Mouse (Mus musculus): ENCODE data around the gene Atg2a. TPM values are rescaled to one million over a fixed set of nuclear protein-coding genes. Genes with fewer than 3 reads are reported as not detected.

Atg2a gene
- 4.8 and 6.0 TPM in 2 replicates for polyA plus RNA-seq (2015; fragmentation: Nextera tagmentation; extraction: Ambion mirVana)

DNA sequence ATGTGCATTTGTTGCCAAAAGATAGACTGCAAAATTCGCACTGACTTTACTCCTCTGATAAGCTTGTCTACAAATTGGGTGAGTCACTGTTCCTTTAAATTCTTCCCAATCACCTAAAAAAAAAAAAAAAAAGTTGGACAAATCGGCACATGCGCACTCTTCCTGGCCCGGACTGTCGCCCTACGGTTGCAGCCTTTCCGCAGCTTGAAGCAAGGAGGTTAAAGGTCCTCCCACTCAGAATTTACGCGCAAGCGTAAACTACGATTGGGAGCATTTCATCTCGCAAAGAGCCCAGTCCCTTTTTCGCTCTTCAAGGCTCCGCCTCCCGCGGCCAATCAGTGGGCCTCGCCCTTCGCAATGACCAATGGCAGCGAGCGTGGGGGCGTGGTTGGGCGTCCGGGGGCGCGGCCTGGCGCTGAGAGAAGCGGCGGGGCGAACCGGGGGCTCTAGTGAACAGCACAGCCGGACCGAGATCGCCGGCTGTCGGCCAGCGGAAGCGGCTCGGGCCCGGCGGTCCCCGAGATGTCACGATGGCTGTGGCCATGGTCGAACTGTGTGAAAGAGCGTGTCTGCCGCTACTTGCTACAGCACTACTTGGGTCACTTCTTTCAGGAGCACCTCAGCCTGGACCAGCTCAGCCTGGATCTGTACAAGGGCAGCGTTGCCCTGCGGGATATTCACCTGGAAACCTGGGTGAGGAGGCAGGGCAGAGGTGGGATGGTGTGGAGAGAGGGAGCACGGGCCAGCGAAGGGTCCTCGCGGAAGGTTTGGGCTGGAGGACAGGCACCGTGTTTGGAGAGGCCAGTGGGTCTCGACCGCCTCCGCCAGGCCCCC is at the start of gene Atg2a:
TSS of gene Atg2a (plus strand) at position 395 of the 834 bp plus-strand sequence.
- H3K27me3 ChIP-seq (ENCODE audit: control insufficient read depth, insufficient read depth, low read length) = no peaks in the 10 kb centered on the region
- peak; percentile 89 for ATAC-seq (ENCODE audit: low FRiP score, low TSS enrichment)
- H3K4me2 ChIP-seq (replicated peaks; ENCODE audit: low read depth) = peak within 1 kb of the TSS; percentile 90
- WGBS = under 1% methylated on average over 55 of the region's 55 CpGs
- no peaks in the 10 kb centered on the region for H3K9me3 ChIP-seq (ENCODE audit: control insufficient read depth, low read length)
- peak; percentile 99 for DNase-seq (ENCODE audit: low spot score)
- peaks cover under 1% of the 10 kb centered on the region; the same call in 1 of the 2 replicates for H3K4me1 ChIP-seq (replicated peaks; ENCODE audit: control insufficient read depth, insufficient read depth)
- TF ChIP-seq CTCF (IDR thresholded peaks at IDR 0.05; ENCODE audit: low read depth) (peak; percentile 25), EP300 (optimal IDR thresholded peaks at IDR 0.05) (no peak)
- peaks cover 7% of the 10 kb centered on the region; the same call in 1 of the 2 replicates for H3K36me3 ChIP-seq (ENCODE audit: control insufficient read depth, insufficient read depth, low read length)
- H3K9ac ChIP-seq (ENCODE audit: low read length) = peak within 1 kb of the TSS; percentile 94
- peak within 1 kb of the TSS; percentile 85 for H3K4me3 ChIP-seq (ENCODE audit: low read depth, low read length)
- H3K27ac ChIP-seq (replicated peaks) = peak within 1 kb of the TSS; percentile 93

GRCm38 (mm10) chr19:6204265-6204664 is 37.2 kb upstream of the Atg2a start:
- 67% methylated on average over 2 of the region's 2 CpGs for WGBS
- no peak overlapping the region for H3K4me3 ChIP-seq (ENCODE audit: low read depth, low read length)
- ATAC-seq (ENCODE audit: low FRiP score, low TSS enrichment) = peak; percentile 75; the same call in 1 of the 2 replicates
- no peak overlapping the region for H3K9ac ChIP-seq (ENCODE audit: low read length)
- H3K9me3 ChIP-seq (ENCODE audit: control insufficient read depth, low read length) = no peaks in the 10 kb centered on the region
- no peaks in the 10 kb centered on the region for H3K4me1 ChIP-seq (replicated peaks; ENCODE audit: control insufficient read depth, insufficient read depth)
- no peaks in the 10 kb centered on the region for H3K27me3 ChIP-seq (ENCODE audit: control insufficient read depth, insufficient read depth, low read length)
- H3K27ac ChIP-seq (replicated peaks) = no peak overlapping the region
- no peaks in the 10 kb centered on the region for H3K36me3 ChIP-seq (ENCODE audit: control insufficient read depth, insufficient read depth, low read length)
- peak; percentile 41 for DNase-seq (ENCODE audit: low spot score)
- H3K4me2 ChIP-seq (replicated peaks; ENCODE audit: low read depth) = no peak overlapping the region
- TF ChIP-seq CTCF (IDR thresholded peaks at IDR 0.05; ENCODE audit: low read depth) = no peak
- no peak for TF ChIP-seq EP300 (optimal IDR thresholded peaks at IDR 0.05)

DNA sequence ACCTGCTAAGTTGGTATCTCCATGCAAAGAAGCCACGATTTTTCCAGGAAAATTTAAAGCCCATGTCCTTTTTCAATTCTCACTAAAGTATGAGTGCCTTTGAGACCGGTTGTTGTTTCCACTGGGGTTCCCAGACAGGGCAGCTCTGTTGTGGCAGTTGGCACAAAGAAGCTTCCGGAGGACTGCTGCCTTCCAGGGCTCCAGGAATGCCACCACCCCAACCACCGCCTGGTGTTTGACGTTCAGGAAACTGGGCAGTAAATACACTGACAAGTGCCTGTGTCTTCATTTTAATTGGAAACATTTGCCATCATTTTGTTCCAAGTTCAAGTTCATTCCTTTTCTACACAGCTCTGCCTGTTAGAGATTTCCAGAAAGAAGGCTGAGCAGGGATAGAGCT is 34.8 kb upstream of the Atg2a start:
- WGBS = 55% methylated on average over 5 of the region's 5 CpGs
- H3K9ac ChIP-seq (ENCODE audit: low read length) = no peak overlapping the region
- no peak for ATAC-seq (ENCODE audit: low FRiP score, low TSS enrichment)
- no peak overlapping the region for H3K4me2 ChIP-seq (replicated peaks; ENCODE audit: low read depth)
- no peaks in the 10 kb centered on the region for H3K4me1 ChIP-seq (replicated peaks; ENCODE audit: control insufficient read depth, insufficient read depth)
- no peak for DNase-seq (ENCODE audit: low spot score)
- H3K27me3 ChIP-seq (ENCODE audit: control insufficient read depth, insufficient read depth, low read length) = no peaks in the 10 kb centered on the region
- H3K4me3 ChIP-seq (ENCODE audit: low read depth, low read length) = no peak overlapping the region
- H3K27ac ChIP-seq (replicated peaks) = no peak overlapping the region
- no peak for TF ChIP-seq EP300 (optimal IDR thresholded peaks at IDR 0.05)
- no peak for TF ChIP-seq CTCF (IDR thresholded peaks at IDR 0.05; ENCODE audit: low read depth)
- H3K9me3 ChIP-seq (ENCODE audit: control insufficient read depth, low read length) = no peaks in the 10 kb centered on the region
- H3K36me3 ChIP-seq (ENCODE audit: control insufficient read depth, insufficient read depth, low read length) = no peaks in the 10 kb centered on the region

DNA sequence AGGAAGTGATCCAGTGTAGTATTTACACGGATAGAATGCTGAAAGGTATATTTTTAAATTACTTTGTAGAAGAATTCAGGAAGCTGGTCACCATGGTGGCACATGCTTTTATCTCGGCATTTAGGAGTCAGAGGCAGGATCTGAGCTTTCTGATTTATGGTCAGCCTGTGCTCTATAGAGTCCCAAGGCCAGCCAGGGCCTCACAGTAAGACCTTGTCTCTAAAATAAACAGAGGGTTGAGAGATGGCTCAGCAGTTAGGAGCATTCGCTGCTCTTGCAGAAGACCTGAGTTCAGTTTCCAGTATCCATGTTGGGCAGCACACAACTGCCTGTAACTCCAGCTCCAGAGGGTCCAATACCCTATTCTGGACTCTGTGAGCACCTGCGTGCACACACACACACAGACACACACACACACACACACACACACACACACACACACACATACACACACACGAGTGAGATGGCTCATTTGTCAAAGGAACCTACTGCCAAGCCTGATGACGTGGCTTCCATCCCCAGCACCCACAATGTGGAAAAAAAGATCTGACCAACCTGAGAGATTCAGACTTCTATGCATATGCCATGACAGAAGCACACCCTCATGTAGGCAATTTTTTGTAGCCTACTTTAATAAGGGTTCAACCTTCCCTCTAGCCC is 25.3 kb upstream of the Atg2a start:
- TF ChIP-seq CTCF (IDR thresholded peaks at IDR 0.05; ENCODE audit: low read depth) (no peak), EP300 (optimal IDR thresholded peaks at IDR 0.05) (no peak)
- ATAC-seq (ENCODE audit: low FRiP score, low TSS enrichment) (no peak), DNase-seq (ENCODE audit: low spot score) (no peak)

DNA sequence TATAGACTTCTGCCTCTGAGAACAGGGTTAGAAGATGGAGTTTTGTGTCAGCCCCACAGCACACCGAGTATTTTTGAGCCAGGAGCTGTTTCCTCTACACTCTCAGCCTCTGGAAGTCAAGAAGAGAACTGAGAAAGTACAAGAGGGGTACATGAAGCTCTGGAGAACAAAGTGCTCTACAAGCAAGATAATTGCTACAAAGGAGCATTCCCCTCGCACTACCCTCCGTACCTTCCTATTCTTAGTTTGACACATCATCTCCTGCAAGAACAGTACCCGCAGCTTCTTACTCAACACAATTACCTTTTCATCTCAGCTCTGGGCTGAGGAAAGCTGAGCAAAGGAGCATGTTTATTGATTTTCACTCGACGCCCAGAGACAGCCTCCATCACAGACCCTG is 22.9 kb upstream of the Atg2a start:
- H3K9ac ChIP-seq (ENCODE audit: low read length) = no peak overlapping the region
- H3K4me3 ChIP-seq (ENCODE audit: low read depth, low read length) = no peak overlapping the region
- H3K27ac ChIP-seq (replicated peaks) = no peak overlapping the region
- H3K36me3 ChIP-seq (ENCODE audit: control insufficient read depth, insufficient read depth, low read length) = no peaks in the 10 kb centered on the region
- H3K4me1 ChIP-seq (replicated peaks; ENCODE audit: control insufficient read depth, insufficient read depth) = no peaks in the 10 kb centered on the region
- DNase-seq (ENCODE audit: low spot score) = no peak
- no peaks in the 10 kb centered on the region for H3K27me3 ChIP-seq (ENCODE audit: control insufficient read depth, insufficient read depth, low read length)
- H3K9me3 ChIP-seq (ENCODE audit: control insufficient read depth, low read length) = no peaks in the 10 kb centered on the region
- ATAC-seq (ENCODE audit: low FRiP score, low TSS enrichment) = no peak
- H3K4me2 ChIP-seq (replicated peaks; ENCODE audit: low read depth) = no peak overlapping the region
- 58% methylated on average over 6 of the region's 6 CpGs for WGBS
- TF ChIP-seq CTCF (IDR thresholded peaks at IDR 0.05; ENCODE audit: low read depth) = no peak
- TF ChIP-seq EP300 (optimal IDR thresholded peaks at IDR 0.05) = no peak

More for the DNA sequence above, 25.3 kb upstream of the Atg2a start:
- Histone ChIP-seq H3K27ac (replicated peaks) (no peak overlapping the region), H3K27me3 (ENCODE audit: control insufficient read depth, insufficient read depth, low read length) (no peaks in the 10 kb centered on the region), H3K4me2 (replicated peaks; ENCODE audit: low read depth) (no peak overlapping the region), H3K36me3 (ENCODE audit: control insufficient read depth, insufficient read depth, low read length) (no peaks in the 10 kb centered on the region), H3K4me3 (ENCODE audit: low read depth, low read length) (no peak overlapping the region), H3K9me3 (ENCODE audit: control insufficient read depth, low read length) (no peaks in the 10 kb centered on the region), H3K9ac (ENCODE audit: low read length) (no peak overlapping the region), H3K4me1 (replicated peaks; ENCODE audit: control insufficient read depth, insufficient read depth) (no peaks in the 10 kb centered on the region)
- WGBS = 48% methylated on average over 6 of the region's 6 CpGs

Measured in stomach, postnatal 0 days (tissue).